Mouse (Mus musculus): ENCODE measurements at regions not wholly inside any gene's neighbourhood (a gene's known extent, or its start where the extent isn't known, plus 50 kb on each side); places are given as distances from the start of the nearest gene placed in this dataset.

GRCm38 (mm10) chr3:64205954-64206353, 64.2 kb upstream of the Vmn2r2 start:
- DNase-seq: peak; percentile 66 to 72

GRCm38 (mm10) chr3:64202836-64203235, 61.1 kb upstream of the Vmn2r2 start:
- no peak for DNase-seq

- DNase-seq: no peak
Measured at GRCm38 (mm10) chr3:64192352-64192751, 50.6 kb upstream of the Vmn2r2 start.

Data from cerebellum, postnatal 14 days (tissue).